Mouse (Mus musculus): ENCODE data around the gene Nkd1.

- TF ChIP-seq CTCF (IDR thresholded peaks at IDR 0.05; ENCODE audit: borderline replicate concordance, insufficient read depth, low read depth, low read length), result no peak
- no peak for TF ChIP-seq POLR2A (IDR thresholded peaks at IDR 0.05; ENCODE audit: borderline replicate concordance, insufficient read depth, low read length)
Observed at GRCm38 (mm10) chr8:88564256-88564903, 43.2 kb downstream of the Nkd1 start.
